Mouse (Mus musculus) heart, embryonic 13.5 days (tissue): ENCODE results near the gene Hspa12b. TPM values are rescaled to one million over a fixed set of nuclear protein-coding genes. Genes with fewer than 3 reads are reported as not detected.
A peak's percentile ranks its signal among the peaks of the same experiment; 100 is the strongest.

Source experiments
- ATAC-seq: fragments of 200-750 bp; cut with Nextera tagmentation; 2 replicates; pipeline ENCODE4 v1.8.0; 2017; ENCODE audit warnings: moderate TSS enrichment; ENCODE audit not compliant: insufficient number of reproducible peaks, low FRiP score, low TSS enrichment; ENCODE audit errors: extremely low read depth
- H3K27ac ChIP-seq: fragments of 300-500 bp; sonication (generic); replicated peaks from 2 replicates; pipeline ENCODE4 v1.5.1; 2015; ENCODE audit warnings: moderate library complexity, mild to moderate bottlenecking, inconsistent platforms
- H3K27me3 ChIP-seq: fragments of 300-500 bp; sonication (generic); replicated peaks from 2 replicates; pipeline ENCODE4 v1.6.1; 2015; ENCODE audit warnings: mild to moderate bottlenecking, inconsistent platforms
- H3K36me3 ChIP-seq: fragments of 300-500 bp; sonication (generic); 2 replicates; pipeline ENCODE4 v1.6.1; 2015; ENCODE audit warnings: mild to moderate bottlenecking, inconsistent platforms
- H3K4me1 ChIP-seq: fragments of 300-500 bp; sonication (generic); 2 replicates; pipeline ENCODE4 v1.6.1; 2015; ENCODE audit warnings: inconsistent platforms
- H3K4me2 ChIP-seq: fragments of 300-500 bp; sonication (generic); 2 replicates; pipeline ENCODE4 v1.6.1; 2015; ENCODE audit warnings: inconsistent platforms, mild to moderate bottlenecking, moderate library complexity
- H3K4me3 ChIP-seq: fragments of 300-500 bp; sonication (generic); 2 replicates; pipeline ENCODE4 v1.5.1; 2015; ENCODE audit warnings: moderate library complexity, mild to moderate bottlenecking, inconsistent platforms
- H3K9ac ChIP-seq: fragments of 300-500 bp; sonication (generic); 2 replicates; pipeline ENCODE4 v1.6.1; 2015; ENCODE audit warnings: inconsistent platforms, mild to moderate bottlenecking, moderate library complexity
- H3K9me3 ChIP-seq: fragments of 300-500 bp; sonication (generic); 2 replicates; pipeline ENCODE4 v1.6.1; 2016; ENCODE audit warnings: inconsistent platforms
- WGBS: fragments of 180-500 bp; shearing (Covaris S2); methylation state at CpG from one replicate; pipeline ENCODE4 v1.1.7; 2015; ENCODE audit warnings: mixed read lengths; 5-methylcytosine and 5-hydroxymethylcytosine counted together
- polyA plus RNA-seq: library from polyadenylated mRNA; unstranded; fragments of >200 nt; fragmentation: Nextera tagmentation; extraction: Ambion mirVana; gene quantifications from 2 replicates; pipeline ENCODE4 v1.2.1, GENCODE M21; 2015

The Hspa12b gene
- polyA plus RNA-seq, 1 experiment from 2014 or later = 8.1 TPM

- WGBS = 84% methylated on average over 2 of the region's 2 CpGs
- Histone ChIP-seq H3K9me3 (no peaks in the 10 kb centered on the region), H3K27ac (no peak overlapping the region), H3K36me3 (peaks cover 11% of the 10 kb centered on the region; the same call in 1 of the 2 replicates), H3K4me3 (no peak overlapping the region), H3K9ac (no peak overlapping the region), H3K27me3 (no peaks in the 10 kb centered on the region), H3K4me1 (peaks cover 79% of the 10 kb centered on the region), H3K4me2 (0 out of 2 replicates have a peak overlapping the region, but pooled peaks have one; percentile 4)
- ATAC-seq = no peak
These were observed 3.8 kb downstream of the Hspa12b start for GRCm38 (mm10) chr2:131130849-131131248.

GRCm38 (mm10) chr2:131132111-131132888 is 5.2 kb downstream of the Hspa12b start:
- H3K4me3 ChIP-seq = no peak overlapping the region
- no peak overlapping the region for H3K27ac ChIP-seq
- H3K9ac ChIP-seq = no peak overlapping the region
- peaks cover 78% of the 10 kb centered on the region for H3K4me1 ChIP-seq
- H3K9me3 ChIP-seq = no peaks in the 10 kb centered on the region
- H3K27me3 ChIP-seq = no peaks in the 10 kb centered on the region
- no peak for ATAC-seq
- WGBS = 64% methylated on average over 10 of the region's 10 CpGs
- peaks cover 17% of the 10 kb centered on the region; the same call in 1 of the 2 replicates for H3K36me3 ChIP-seq
- H3K4me2 ChIP-seq = no peak overlapping the region

GRCm38 (mm10) chr2:131132930-131133547 is 6.0 kb downstream of the Hspa12b start, which contains the start of gene Gm11037:
Gene Gm11037 (plus strand): TSS chr2:131133497.
- Histone ChIP-seq H3K36me3 (peaks cover 22% of the 10 kb centered on the region), H3K9me3 (no peaks in the 10 kb centered on the region), H3K9ac (no peak within 1 kb of the TSS; the same call in 1 of the 2 replicates), H3K4me2 (no peak within 1 kb of the TSS), H3K27me3 (no peaks in the 10 kb centered on the region), H3K4me3 (no peak within 1 kb of the TSS), H3K27ac (peak within 1 kb of the TSS; percentile 84), H3K4me1 (peaks cover 71% of the 10 kb centered on the region)
- 81% methylated on average over 9 of the region's 9 CpGs for WGBS
- no peak for ATAC-seq

GRCm38 (mm10) chr2:131134381-131134780 is 7.3 kb downstream of the Hspa12b start:
- 50% methylated on average over 1 of the region's 1 CpGs for whole genome bisulfite sequencing
- H3K27me3 ChIP-seq = no peaks in the 10 kb centered on the region
- no peak for ATAC-seq

GRCm38 (mm10) chr2:131134826-131135400 is 7.8 kb downstream of the Hspa12b start:
- Histone ChIP-seq H3K4me2 (peak overlapping the region; percentile 44), H3K27me3 (no peaks in the 10 kb centered on the region), H3K9me3 (no peaks in the 10 kb centered on the region), H3K4me3 (no peak overlapping the region), H3K9ac (peak overlapping the region; percentile 21; the same call in 1 of the 2 replicates), H3K4me1 (peaks cover 62% of the 10 kb centered on the region), H3K27ac (peak overlapping the region; percentile 84), H3K36me3 (peaks cover 33% of the 10 kb centered on the region)
- WGBS = 67% methylated on average over 8 of the region's 8 CpGs
- no peak for ATAC-seq

More at GRCm38 (mm10) chr2:131134381-131134780, 7.3 kb downstream of the Hspa12b start:
- Histone ChIP-seq H3K9ac (no peak overlapping the region; the same call in 1 of the 2 replicates), H3K27ac (peak overlapping the region; percentile 84), H3K4me2 (no peak overlapping the region), H3K9me3 (no peaks in the 10 kb centered on the region), H3K4me3 (no peak overlapping the region), H3K36me3 (peaks cover 33% of the 10 kb centered on the region), H3K4me1 (peaks cover 62% of the 10 kb centered on the region)

GRCm38 (mm10) chr2:131135521-131136139 is 8.6 kb downstream of the Hspa12b start:
- peak; percentile 75 for ATAC-seq
- H3K4me1 ChIP-seq = peaks cover 67% of the 10 kb centered on the region
- H3K4me3 ChIP-seq = no peak overlapping the region
- H3K27me3 ChIP-seq = no peaks in the 10 kb centered on the region
- WGBS = 12% methylated on average over 9 of the region's 11 CpGs
- peaks cover 34% of the 10 kb centered on the region for H3K36me3 ChIP-seq
- peak overlapping the region; percentile 69 for H3K9ac ChIP-seq
- H3K27ac ChIP-seq = peak overlapping the region; percentile 84
- no peaks in the 10 kb centered on the region for H3K9me3 ChIP-seq
- H3K4me2 ChIP-seq = peak overlapping the region; percentile 44

- Histone ChIP-seq H3K27ac (no peak overlapping the region), H3K4me3 (no peak overlapping the region), H3K27me3 (no peaks in the 10 kb centered on the region), H3K9ac (no peak overlapping the region), H3K4me2 (no peak overlapping the region), H3K36me3 (peaks cover 51% of the 10 kb centered on the region), H3K9me3 (no peaks in the 10 kb centered on the region), H3K4me1 (peaks cover 75% of the 10 kb centered on the region)
- no peak for ATAC-seq
- whole genome bisulfite sequencing = 83% methylated on average over 4 of the region's 4 CpGs
These were observed 11.2 kb downstream of the Hspa12b start for GRCm38 (mm10) chr2:131138296-131138695.

GRCm38 (mm10) chr2:131138760-131139159 is 11.7 kb downstream of the Hspa12b start:
- WGBS = 90% methylated on average over 7 of the region's 7 CpGs
- ATAC-seq = no peak
- peaks cover 70% of the 10 kb centered on the region for H3K4me1 ChIP-seq
- H3K27ac ChIP-seq = no peak overlapping the region; the same call in 1 of the 2 replicates
- peaks cover 56% of the 10 kb centered on the region for H3K36me3 ChIP-seq
- H3K4me3 ChIP-seq = no peak overlapping the region
- no peaks in the 10 kb centered on the region for H3K9me3 ChIP-seq
- no peak overlapping the region for H3K4me2 ChIP-seq
- no peaks in the 10 kb centered on the region for H3K27me3 ChIP-seq
- H3K9ac ChIP-seq = no peak overlapping the region

- Histone ChIP-seq H3K4me2 (no peak overlapping the region), H3K4me3 (no peak overlapping the region), H3K9ac (no peak overlapping the region), H3K27ac (peak overlapping the region; percentile 13; the same call in 1 of the 2 replicates), H3K27me3 (no peaks in the 10 kb centered on the region), H3K36me3 (peaks cover 55% of the 10 kb centered on the region), H3K4me1 (peaks cover 65% of the 10 kb centered on the region), H3K9me3 (no peaks in the 10 kb centered on the region)
- ATAC-seq = no peak
- 75% methylated on average over 5 of the region's 5 CpGs for WGBS
These were observed 12.2 kb downstream of the Hspa12b start for GRCm38 (mm10) chr2:131139287-131139686.

- Histone ChIP-seq H3K4me3 (no peak overlapping the region), H3K27ac (peak overlapping the region; percentile 85), H3K9ac (peak overlapping the region; percentile 52; the same call in 1 of the 2 replicates), H3K4me2 (no peak overlapping the region), H3K36me3 (peaks cover 62% of the 10 kb centered on the region), H3K9me3 (no peaks in the 10 kb centered on the region), H3K4me1 (peaks cover 58% of the 10 kb centered on the region), H3K27me3 (no peaks in the 10 kb centered on the region)
- 12% methylated on average over 5 of the region's 5 CpGs for WGBS
- ATAC-seq = no peak
These were observed 12.9 kb downstream of the Hspa12b start for GRCm38 (mm10) chr2:131139886-131140532.
